Mouse (Mus musculus): ENCODE data around the gene Izumo4. TPM values are rescaled to one million over a fixed set of nuclear protein-coding genes. Genes with fewer than 3 reads are reported as not detected.
A peak's percentile ranks its signal among the peaks of the same experiment; 100 is the strongest.

The Izumo4 gene
- total and polyA plus RNA-seq, 3 experiments = 2.7 to 9.6 (median 5.9) TPM

- H3K4me1 ChIP-seq (ENCODE audit: control insufficient read depth in 1 of 2, insufficient read depth in 2 of 2) = peaks cover 20 to 69% of the 10 kb centered on the region in 2 experiments
- H3K36me3 ChIP-seq (replicated peaks in 1 of 2; ENCODE audit: control insufficient read depth in 1 of 2, insufficient read depth in 1 of 2, low read length in 1 of 2) = peaks cover 0 to 3% of the 10 kb centered on the region in 2 experiments
- DNase-seq (ENCODE audit: extremely low read depth) = peak; percentile 73
- H3K9ac ChIP-seq (ENCODE audit: insufficient read depth, low read depth) = peak overlapping the region; percentile 71
- dilution Hi-C loops (cut with MboI; ENCODE audit: extremely low pct_ligation_motif_present, extremely low pct_unique_long_range_greater_than_20kb, low sequenced_read_pairs) = no loop called here
- H3K27me3 ChIP-seq (replicated peaks) = no peaks in the 10 kb centered on the region
- peak overlapping the region in 2 of 3 experiments; percentile 23 to 24 for H3K4me3 ChIP-seq (replicated peaks in 1 of 3; ENCODE audit: low read depth in 2 of 3, low read length in 2 of 3, poor library complexity in 1 of 3)
- no peaks in the 10 kb centered on the region for H3K9me3 ChIP-seq (replicated peaks; ENCODE audit: low read length)
- peak overlapping the region; percentile 96 for H3K4me2 ChIP-seq (ENCODE audit: insufficient read depth, low read depth, poor library complexity, severe bottlenecking)
- H3K79me2 ChIP-seq (replicated peaks; ENCODE audit: control insufficient read depth, extremely low read depth, insufficient read depth, poor library complexity, severe bottlenecking) = no peaks in the 10 kb centered on the region
- TF ChIP-seq SMC3 (IDR thresholded peaks at IDR 0.05; ENCODE audit: low read depth, low read length) (peak; percentile 57), RAD21 (IDR thresholded peaks at IDR 0.05; ENCODE audit: low read depth, low read length) (peak; percentile 66), SIN3A (IDR thresholded peaks at IDR 0.05; ENCODE audit: low read length) (peak; percentile 72), MYC (IDR thresholded peaks at IDR 0.05; ENCODE audit: low read depth, low read length) (peak; percentile 92), RCOR1 (conservative IDR thresholded peaks at IDR 0.05; ENCODE audit: low read depth, low read length) (no peak), ZC3H11A (IDR thresholded peaks at IDR 0.05; ENCODE audit: low read depth, low read length) (no peak), TCF12 (IDR thresholded peaks at IDR 0.05; ENCODE audit: low read depth, low read length) (0 out of 2 replicates have a peak, but pooled peaks have one; percentile 0), MXI1 (IDR thresholded peaks at IDR 0.05; ENCODE audit: low read depth, low read length) (peak; percentile 64), HCFC1 (IDR thresholded peaks at IDR 0.05; ENCODE audit: low read depth, low read length) (peak; percentile 25; the same call in 1 of the 2 replicates), CHD1 (IDR thresholded peaks at IDR 0.05; ENCODE audit: low read depth, low read length) (0 out of 2 replicates have a peak, but pooled peaks have one; percentile 52), MAX (IDR thresholded peaks at IDR 0.05; ENCODE audit: low read length) (no peak), E2F4 (IDR thresholded peaks at IDR 0.05; ENCODE audit: insufficient replicate concordance, low read depth, low read length) (0 out of 2 replicates have a peak, but pooled peaks have one; percentile 37), CTCF (conservative IDR thresholded peaks at IDR 0.05 in 1 of 2, IDR thresholded peaks at IDR 0.05 in 1 of 2; ENCODE audit: low read depth in 2 of 2, low read length in 2 of 2) (peak; percentile 77 to 79)
- in situ Hi-C loops (cut with MboI; ENCODE audit: low pct_ligation_motif_present, low pct_unique_long_range_greater_than_20kb, low sequenced_read_pairs) = no loop called here
- peak overlapping the region; percentile 72 for H3K27ac ChIP-seq (ENCODE audit: insufficient read depth, low read depth)
Measured at GRCm38 (mm10) chr10:80659213-80659612, 42.8 kb upstream of the Izumo4 start.

GRCm38 (mm10) chr10:80661149-80661548 lies 40.8 kb upstream of the Izumo4 start:
- no peak overlapping the region for H3K4me2 ChIP-seq (ENCODE audit: insufficient read depth, low read depth, poor library complexity, severe bottlenecking)
- dilution Hi-C loops (cut with MboI; ENCODE audit: extremely low pct_ligation_motif_present, extremely low pct_unique_long_range_greater_than_20kb, low sequenced_read_pairs) (no loop called here), in situ Hi-C loops (cut with MboI; ENCODE audit: low pct_ligation_motif_present, low pct_unique_long_range_greater_than_20kb, low sequenced_read_pairs) (no loop called here)
- peak; percentile 67 for DNase-seq (ENCODE audit: extremely low read depth)
- no peaks in the 10 kb centered on the region for H3K9me3 ChIP-seq (replicated peaks; ENCODE audit: low read length)
- H3K4me3 ChIP-seq (replicated peaks in 1 of 3; ENCODE audit: low read depth in 2 of 3, low read length in 2 of 3, poor library complexity in 1 of 3) = no peak overlapping the region
- H3K9ac ChIP-seq (ENCODE audit: insufficient read depth, low read depth) = no peak overlapping the region
- H3K27ac ChIP-seq (ENCODE audit: insufficient read depth, low read depth) = no peak overlapping the region
- no peaks in the 10 kb centered on the region for H3K27me3 ChIP-seq (replicated peaks)
- TF ChIP-seq ZNF384 (IDR thresholded peaks at IDR 0.05; ENCODE audit: low read depth, low read length) = no peak
- no peak for TF ChIP-seq IRF4 (IDR thresholded peaks at IDR 0.05; ENCODE audit: low read depth, low read length)
- TF ChIP-seq CTCF (conservative IDR thresholded peaks at IDR 0.05 in 1 of 2, IDR thresholded peaks at IDR 0.05 in 1 of 2; ENCODE audit: low read depth in 2 of 2, low read length in 2 of 2) = peak; percentile 43 to 79; a peak in 3 of 4 replicates
- TF ChIP-seq HCFC1 (IDR thresholded peaks at IDR 0.05; ENCODE audit: low read depth, low read length) = no peak
- no peak for TF ChIP-seq MYC (IDR thresholded peaks at IDR 0.05; ENCODE audit: low read depth, low read length)
- no peak for TF ChIP-seq MAX (IDR thresholded peaks at IDR 0.05; ENCODE audit: low read length)
- TF ChIP-seq ELF1 (IDR thresholded peaks at IDR 0.05; ENCODE audit: low read depth, low read length) = peak; percentile 9; the same call in 1 of the 2 replicates
- no peak for TF ChIP-seq E2F4 (IDR thresholded peaks at IDR 0.05; ENCODE audit: insufficient replicate concordance, low read depth, low read length)
- TF ChIP-seq CHD2 (IDR thresholded peaks at IDR 0.05; ENCODE audit: low read length) = peak; percentile 81
- TF ChIP-seq ETS1 (conservative IDR thresholded peaks at IDR 0.05; ENCODE audit: low read depth, low read length) = no peak
- no peak for TF ChIP-seq EP300 (IDR thresholded peaks at IDR 0.05; ENCODE audit: low read length)
- TF ChIP-seq UBTF (IDR thresholded peaks at IDR 0.05; ENCODE audit: low read depth, low read length) = no peak
- TF ChIP-seq SMC3 (IDR thresholded peaks at IDR 0.05; ENCODE audit: low read depth, low read length) = peak; percentile 43
- no peak for TF ChIP-seq KAT2A (IDR thresholded peaks at IDR 0.05; ENCODE audit: insufficient replicate concordance, low read length)
- no peak for TF ChIP-seq CHD1 (IDR thresholded peaks at IDR 0.05; ENCODE audit: low read depth, low read length)
- no peak for TF ChIP-seq USF2 (conservative IDR thresholded peaks at IDR 0.05; ENCODE audit: low read depth, low read length)
- TF ChIP-seq RAD21 (IDR thresholded peaks at IDR 0.05; ENCODE audit: low read depth, low read length) = peak; percentile 13
- 0 out of 2 replicates have a peak, but pooled peaks have one; percentile 13 for TF ChIP-seq BHLHE40 (IDR thresholded peaks at IDR 0.05; ENCODE audit: low read depth, low read length)
- no peak for TF ChIP-seq MAZ (IDR thresholded peaks at IDR 0.05; ENCODE audit: low read depth, low read length)
- TF ChIP-seq NRF1 (IDR thresholded peaks at IDR 0.05; ENCODE audit: low read depth, low read length) = no peak
- no peak for TF ChIP-seq JUND (conservative IDR thresholded peaks at IDR 0.05; ENCODE audit: low read depth, low read length)
- no peak for TF ChIP-seq ZKSCAN1 (IDR thresholded peaks at IDR 0.05; ENCODE audit: borderline replicate concordance, low read depth, low read length)
- TF ChIP-seq PAX5 (IDR thresholded peaks at IDR 0.05; ENCODE audit: low read length) = no peak
- no peak for TF ChIP-seq SIN3A (IDR thresholded peaks at IDR 0.05; ENCODE audit: low read length)
- peaks cover 7 to 10% of the 10 kb centered on the region in 2 experiments for H3K36me3 ChIP-seq (replicated peaks in 1 of 2; ENCODE audit: control insufficient read depth in 1 of 2, insufficient read depth in 1 of 2, low read length in 1 of 2)
- H3K4me1 ChIP-seq (ENCODE audit: control insufficient read depth in 1 of 2, insufficient read depth in 2 of 2) = peaks cover 20 to 73% of the 10 kb centered on the region in 2 experiments
- no peaks in the 10 kb centered on the region for H3K79me2 ChIP-seq (replicated peaks; ENCODE audit: control insufficient read depth, extremely low read depth, insufficient read depth, poor library complexity, severe bottlenecking)

Data from CH12.LX (cell line).